Mouse (Mus musculus) kidney, adult 18-20 months (tissue): ENCODE measurements around the gene Hsph1.

Experiments
- DNase-seq: peaks from one replicate; pipeline ENCODE4 v3.0.0; 2021

Hsph1 gene

DNA sequence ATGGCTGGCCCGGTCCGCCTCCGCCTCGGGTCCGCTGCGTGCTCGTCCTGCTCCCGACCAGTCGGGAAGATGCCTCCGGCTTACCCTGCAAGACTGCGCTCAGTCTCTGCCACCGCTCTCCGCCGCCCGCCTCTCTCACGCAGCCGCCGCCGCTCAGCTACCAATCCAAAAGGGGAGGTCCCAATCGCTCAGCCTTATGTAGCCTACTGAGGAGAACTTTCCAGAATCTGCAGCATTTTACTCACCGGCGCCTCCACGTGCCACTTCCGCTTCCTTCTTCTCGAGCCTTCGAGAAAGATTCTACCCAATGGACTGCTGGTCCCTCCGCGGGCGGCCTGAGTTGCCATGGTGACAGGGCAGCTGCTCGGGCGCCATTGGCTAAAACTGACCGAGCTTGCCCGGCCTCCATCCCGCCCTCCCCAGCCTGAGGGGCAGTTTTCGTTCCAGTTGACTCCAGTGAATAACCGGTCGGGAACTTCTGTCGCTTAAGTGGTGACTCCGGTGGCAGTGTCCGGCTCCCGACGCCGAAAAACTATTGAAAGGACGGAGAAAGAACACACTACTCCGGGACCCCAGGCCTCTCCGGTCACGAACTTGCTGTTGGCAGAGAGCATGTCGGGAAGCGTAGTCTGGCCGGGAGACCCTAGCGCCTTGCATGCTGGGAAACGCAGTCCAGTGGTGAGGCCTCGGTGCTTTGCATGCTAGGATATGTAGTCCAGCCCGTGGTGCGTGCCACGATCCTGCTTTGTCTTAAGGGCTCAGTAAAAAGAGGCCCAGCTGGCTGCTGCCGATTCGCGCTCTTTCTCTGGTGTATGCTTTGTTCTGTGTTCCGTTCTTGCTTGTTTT lies at the start of gene Hsph1:
Gene Hsph1 (minus strand): TSS at position 302 of the 846 bp plus-strand sequence.
- peak; percentile 98 for DNase-seq

DNA sequence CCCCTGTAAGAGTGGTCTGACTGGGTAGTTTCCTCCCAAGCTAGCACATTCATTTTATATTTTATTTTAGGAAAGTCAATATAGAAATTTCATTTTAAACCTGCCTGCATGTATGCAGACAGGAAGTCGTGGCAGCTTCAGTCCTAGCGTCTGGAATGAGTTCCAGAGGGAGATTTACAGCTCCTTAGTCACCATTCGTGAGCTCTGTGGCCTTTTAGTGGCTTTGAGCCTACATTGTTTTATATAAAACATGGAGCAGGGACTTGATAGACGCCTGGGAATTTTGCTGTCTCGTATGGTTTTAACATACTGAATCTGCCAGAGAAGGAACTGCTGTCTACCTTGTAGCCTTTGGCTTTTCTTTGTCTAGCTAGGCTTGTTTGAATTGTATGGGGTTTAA lies 44.8 kb upstream of the Hsph1 start:
- no peak for DNase-seq

DNA sequence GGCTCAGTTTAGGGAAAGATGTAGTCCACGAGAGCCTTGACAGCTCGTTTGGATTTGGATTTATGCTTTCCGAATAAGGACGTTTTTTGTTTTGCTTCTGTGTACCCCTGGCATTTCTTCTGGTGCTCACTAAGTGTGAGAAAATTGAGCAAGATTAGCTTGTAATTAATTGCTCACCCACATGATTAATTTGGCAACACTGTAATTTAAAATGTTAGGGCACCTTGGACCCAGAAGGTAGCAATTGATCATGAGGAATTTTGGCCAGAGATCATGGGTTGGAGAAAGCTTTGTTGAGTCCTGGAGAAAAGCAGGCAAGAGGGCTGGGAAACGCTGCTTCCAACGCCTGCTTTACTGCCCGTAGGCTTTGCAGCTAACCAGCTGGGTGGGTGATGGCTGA lies 43.7 kb upstream of the Hsph1 start:
- no peak for DNase-seq

DNA sequence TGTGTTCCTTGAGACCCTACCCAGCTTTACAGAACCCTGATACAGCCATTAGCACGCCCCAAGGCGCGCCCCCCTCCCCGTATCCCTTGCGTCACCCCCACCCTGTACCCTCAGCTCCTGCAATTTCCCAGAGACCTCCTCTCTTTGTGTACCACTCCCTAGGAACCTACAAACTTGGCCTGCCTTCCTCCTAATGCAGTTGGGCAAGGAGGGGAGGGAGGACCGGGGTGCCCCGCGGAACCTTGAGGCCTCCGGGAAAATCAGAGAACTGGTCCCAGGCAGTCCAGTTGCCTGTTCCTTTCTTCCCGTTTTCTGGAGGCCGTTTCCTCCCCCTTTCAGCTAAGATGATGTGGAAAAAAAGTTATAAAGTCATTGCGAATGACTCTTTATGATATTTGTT lies 43.2 kb upstream of the Hsph1 start:
- DNase-seq, result peak; percentile 9

DNA sequence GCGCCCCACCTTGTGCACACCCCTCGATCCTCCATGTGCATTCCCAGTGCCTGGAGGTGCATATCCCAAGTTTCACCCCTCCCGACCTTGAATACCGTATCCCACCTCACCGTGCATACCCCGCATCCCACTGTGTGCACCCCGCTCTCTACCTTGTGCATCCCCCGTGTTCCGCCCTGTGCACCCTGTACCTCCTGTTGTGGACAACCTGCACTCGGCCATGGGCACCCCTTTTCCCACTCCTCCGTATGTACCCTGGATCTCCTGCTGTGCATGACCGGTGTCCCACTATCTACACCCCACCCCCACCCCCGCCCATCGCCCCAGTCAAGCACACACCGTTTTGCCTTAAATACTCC lies 42.8 kb upstream of the Hsph1 start:
- no peak for DNase-seq

DNA sequence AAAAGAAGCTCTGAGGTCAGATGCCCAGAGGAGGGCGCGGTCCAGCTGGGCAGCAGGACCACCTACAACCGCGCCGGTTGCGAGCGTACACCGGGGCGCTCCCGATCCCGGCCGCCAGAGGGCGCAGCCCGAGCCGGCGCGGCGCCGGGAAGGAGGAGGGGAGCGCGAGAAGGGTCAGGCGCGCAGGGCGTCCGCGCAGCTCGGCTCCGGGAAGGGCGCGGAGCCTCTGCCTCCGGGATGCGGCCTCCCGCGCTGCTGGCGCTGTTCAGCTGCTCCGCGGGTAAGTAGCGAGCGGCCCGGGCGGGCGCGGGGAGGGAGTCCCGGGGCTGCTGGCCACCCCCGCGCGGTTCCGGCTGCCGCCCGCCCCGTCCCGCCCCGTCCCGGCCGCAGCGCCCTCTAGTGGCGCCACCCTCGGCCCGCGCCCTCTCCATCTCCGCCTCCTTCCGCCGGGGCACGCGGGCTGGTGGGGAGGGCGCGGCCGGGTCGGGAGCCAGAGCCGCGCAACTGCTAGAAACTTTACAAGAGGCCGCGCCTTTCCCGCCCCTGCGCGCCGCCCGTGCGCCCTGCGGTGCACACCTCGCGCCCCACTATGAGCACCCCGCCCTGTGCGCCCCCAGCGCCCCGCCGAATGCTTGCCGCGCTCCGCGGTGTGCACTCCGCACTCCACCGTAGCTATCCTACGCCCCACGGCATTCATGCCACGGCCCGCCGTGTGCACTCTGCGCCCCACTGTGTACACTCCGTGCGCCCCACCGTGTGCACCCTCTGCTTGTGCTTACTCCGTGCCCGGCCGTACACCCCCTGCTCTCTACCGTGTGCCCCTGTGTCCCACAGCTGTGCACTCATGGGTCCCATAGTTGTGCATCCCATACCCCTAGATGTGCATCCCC lies 42.2 kb upstream of the Hsph1 start, which contains the start of gene B3glct:
Gene B3glct (plus strand): TSS at position 131 of the 890 bp plus-strand sequence.
- peak; percentile 90 for DNase-seq

DNA sequence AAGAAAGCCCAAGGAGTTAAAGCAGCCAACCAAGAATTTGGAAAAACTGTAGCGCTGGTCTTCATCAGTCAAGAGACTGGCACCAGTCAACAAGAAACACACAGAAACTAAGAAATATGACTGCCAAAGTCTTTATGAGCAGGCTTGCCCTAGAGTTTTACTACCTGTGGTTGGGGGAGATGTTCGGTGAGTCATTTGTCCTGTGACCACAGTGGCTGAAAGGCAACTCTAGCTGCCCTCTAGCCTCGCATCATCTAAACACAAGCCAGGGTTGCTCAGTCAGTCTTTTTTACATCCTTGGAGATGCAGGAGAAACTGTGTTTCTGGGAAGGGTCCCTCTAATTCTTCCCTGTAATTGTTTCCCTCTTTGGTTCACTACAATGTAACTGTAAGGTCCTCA lies 41.0 kb upstream of the Hsph1 start:
- no peak for DNase-seq

DNA sequence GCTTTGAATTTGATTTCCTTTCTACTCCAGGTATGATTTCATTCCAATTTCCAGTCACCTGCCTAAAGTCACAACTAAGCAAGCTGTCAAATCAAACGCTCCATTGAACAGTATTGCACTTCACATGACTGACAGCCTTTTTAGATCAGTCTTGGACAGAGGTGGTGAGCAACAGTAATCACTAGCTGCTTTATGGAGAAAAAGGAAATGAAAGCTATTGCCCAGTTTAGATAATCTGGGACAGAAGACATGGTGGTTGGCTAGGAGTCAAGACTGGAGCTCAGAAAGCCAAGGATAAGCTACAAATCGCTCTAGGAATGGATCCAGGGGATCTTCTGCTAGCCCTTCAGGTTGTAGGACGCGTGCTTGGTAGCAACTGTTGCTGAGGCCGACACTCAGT lies 27.2 kb upstream of the Hsph1 start:
- no peak for DNase-seq

DNA sequence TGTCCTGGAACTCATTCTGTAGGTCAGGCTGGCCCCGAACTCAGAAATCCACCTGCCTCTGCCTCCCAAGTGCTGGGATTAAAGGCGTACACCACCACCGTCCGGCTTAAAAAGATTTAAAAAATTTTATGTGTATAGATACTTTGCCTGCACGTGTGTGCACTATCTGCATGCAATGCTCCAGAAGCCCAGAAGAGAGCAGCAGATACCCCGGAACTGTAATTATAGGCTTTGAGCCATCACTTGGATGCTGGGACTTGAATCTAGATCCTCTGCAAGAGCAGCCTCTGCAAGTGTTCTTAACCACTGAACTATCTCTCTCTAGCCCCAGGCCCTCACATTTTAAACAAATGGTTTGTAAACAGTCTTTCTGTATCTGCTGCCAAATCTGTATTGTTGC lies 26.8 kb upstream of the Hsph1 start:
- DNase-seq, result no peak

DNA sequence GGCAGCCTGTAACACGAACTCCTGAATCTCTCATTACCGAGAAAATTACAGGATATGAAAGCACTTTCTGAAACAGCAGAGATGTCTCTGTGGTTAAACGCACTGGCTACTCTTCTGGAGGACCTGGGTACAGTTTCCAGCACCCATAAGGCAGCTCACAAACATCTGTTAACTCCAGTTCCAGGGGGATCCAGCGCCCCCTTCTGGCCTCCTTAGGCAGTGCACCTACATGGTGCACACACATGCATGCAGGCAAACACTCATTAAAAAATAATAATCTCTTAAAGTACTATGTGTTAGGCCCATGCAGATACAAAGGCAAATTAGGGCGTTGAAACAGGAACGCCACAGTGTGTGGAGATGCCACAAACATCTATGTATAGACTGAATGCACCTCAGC lies 25.3 kb upstream of the Hsph1 start:
- no peak for DNase-seq

DNA sequence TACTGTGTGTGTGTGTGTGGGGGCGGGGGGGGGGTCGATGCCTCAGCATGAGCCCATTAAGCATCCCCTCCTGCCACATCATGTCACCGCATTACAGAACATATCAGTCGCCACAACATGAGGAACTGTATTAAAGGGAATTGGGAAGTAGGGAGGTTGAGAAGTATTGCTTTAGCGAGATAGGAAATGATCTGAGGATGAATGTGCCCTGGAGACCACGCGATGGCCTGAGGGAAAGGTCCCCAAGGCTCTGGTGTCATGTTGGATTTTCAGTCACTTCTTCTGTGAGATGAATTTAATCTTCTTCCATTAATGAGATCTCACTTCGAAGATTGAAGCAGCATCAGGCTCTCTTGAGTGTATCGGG lies 23.2 kb upstream of the Hsph1 start:
- DNase-seq, result no peak

DNA sequence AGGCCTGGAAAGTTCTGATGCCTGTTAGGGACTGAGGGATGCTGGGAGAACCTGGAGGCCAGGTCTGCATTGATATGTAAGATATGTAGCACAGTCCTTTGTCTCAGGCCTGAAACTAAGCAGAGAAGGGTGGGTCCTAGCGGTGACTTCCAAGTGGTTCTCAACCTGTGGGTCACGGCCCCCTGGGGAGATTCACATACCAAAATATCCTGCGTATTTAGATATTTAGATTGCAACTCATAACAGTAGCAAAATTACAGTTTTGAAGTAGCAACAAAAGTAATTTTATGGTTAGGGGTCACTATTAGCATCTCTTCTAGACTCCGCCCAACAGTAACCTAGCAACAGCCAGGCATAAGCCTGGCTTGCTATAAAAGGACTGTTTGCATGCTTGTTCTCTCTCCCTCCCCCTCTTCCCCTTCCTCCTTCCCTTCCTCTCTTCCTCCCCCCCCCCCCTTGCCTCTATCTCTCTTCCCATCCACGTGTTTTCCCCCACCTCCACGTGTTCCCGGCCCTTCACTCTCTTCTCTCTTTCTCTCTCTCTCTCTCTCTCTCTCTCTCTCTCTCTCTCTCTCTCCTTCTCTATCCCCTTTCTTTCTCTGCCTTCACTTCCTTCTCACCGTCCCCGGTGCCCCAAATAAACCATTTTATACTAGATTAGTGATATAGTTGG lies 22.7 kb upstream of the Hsph1 start:
- DNase-seq, result no peak

DNA sequence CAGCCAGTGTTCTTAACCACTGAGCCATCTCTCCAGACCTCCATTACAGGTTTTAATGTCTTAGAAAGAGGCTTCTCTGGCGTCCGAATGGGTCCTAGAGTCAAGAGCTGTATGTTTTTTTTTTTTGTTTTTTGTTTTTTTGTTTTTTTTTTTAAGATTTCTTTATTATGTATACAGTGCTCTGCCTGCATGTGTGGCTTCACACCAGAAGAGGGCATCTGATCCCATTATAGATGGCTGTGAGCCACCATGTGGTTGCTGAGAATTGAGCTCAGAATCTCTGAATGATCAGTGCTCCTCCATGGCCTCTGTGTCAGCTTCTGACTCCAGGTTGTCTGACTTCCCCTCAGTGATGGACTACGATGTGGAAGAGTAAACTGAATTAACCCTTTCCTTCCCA lies 21.8 kb upstream of the Hsph1 start:
- no peak for DNase-seq

DNA sequence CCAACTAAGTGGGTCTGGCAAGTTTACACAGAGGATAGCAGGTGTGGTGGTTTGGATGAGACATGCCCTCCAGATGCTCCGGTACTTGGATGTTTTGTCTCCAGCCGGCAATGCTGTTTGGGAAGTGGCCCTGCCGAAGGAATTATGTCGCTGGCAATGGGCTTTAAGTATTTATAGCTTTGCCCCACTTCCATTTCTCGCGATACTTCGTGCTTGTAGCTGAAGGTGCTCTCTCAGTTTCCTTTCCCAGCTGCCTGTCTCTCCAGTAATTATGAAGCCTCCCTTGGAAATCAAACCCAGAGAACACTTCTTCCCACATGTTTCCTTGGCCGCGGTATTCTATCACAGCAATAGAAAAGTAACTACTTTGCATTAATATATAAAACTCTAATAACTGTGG lies 19.5 kb upstream of the Hsph1 start:
- DNase-seq, result no peak

DNA sequence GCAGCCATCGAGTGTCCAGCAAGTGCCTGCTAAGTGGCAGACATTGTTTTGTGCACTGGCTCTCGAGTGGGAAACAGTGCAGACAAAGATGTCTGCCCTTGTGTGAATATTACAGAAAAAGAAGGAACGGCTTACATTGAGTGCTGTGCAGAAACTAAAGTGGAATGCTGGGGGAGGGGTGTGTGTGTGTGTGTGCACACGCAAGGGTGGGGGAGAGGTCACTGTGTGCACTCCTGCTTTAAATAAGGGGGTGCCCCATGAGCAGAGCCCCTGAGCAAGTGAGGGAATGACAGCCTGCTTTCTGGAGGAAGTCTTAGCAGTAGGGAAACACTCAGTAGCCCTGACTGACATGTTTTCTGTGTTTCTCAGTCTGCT lies 14.0 kb upstream of the Hsph1 start:
- no peak for DNase-seq

DNA sequence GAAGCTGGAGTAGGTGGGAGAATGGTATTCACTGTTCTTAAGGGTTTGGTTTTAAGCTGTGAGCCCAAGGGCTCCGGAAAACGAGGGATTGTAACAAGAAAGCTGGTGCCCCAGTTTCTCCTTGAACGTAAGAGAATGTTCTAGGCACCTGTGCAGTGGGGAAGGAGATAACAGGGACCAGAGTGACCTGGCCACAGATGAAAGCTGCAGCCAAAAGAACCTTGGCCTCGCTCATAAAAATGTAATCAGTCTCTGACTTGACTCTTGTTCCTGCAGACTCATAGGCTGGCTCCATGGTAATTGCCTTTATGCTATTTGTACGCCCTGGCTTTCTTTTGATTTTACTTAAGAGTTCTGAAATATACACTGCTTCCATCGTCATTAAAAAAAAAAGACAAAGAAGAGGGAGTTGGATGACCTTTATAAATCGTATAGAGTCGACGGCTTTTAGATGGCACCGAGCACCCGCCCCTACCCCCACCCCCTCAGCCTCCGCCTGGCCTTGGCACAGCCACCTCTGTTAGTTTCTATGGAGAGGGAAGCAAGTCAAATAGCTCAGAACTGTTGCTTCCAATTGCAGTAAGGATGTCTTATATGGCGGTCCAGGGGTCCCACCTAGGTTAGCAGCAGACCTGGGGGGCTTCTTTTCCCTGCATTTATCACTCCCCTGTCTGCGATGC lies 13.5 kb upstream of the Hsph1 start:
- DNase-seq, result no peak

DNA sequence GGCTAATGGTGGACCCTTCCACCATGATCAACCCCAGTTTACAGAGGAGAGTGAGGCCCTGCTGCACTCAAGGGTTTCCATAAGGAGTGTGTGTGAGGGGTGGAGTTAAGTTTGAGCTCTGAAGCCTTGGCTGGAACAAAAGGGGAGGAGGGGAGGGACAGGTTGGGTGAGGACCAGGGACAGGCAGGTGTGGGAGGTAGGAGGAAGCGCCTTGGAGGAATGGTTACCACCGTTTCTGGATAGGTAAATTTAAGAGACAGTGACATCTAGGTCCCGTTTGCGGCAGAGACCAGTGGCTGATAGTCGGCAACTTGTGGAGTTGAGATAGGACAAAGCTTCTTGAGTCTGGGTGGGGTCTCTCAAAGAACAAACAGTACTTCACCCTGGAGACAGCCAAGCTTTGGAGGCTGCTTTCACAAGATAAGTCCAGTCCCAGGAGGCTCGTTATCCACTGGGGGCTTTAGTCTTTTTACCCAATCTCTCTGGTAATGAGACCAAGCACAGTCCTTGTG lies 12.8 kb upstream of the Hsph1 start:
- no peak for DNase-seq

DNA sequence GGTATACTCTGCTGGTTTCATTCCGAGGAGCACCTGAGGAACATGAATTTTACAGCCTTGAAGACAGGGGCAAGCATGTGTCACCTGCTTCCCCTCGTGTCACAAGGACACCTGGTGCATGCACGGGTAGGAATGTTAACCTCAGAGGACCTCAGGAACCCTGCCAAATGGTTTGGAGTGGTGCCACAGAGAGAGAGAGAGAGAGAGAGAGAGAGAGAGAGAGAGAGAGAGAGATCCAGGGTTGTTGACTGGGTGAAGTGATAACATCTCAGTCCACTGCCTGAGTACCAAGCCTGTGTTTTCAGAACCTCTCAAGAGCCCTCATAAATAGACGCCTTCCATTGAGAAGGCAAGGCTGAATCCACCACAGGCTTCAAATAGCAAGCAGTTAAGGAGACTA lies 12.0 kb upstream of the Hsph1 start:
- peak; percentile 37 for DNase-seq

DNA sequence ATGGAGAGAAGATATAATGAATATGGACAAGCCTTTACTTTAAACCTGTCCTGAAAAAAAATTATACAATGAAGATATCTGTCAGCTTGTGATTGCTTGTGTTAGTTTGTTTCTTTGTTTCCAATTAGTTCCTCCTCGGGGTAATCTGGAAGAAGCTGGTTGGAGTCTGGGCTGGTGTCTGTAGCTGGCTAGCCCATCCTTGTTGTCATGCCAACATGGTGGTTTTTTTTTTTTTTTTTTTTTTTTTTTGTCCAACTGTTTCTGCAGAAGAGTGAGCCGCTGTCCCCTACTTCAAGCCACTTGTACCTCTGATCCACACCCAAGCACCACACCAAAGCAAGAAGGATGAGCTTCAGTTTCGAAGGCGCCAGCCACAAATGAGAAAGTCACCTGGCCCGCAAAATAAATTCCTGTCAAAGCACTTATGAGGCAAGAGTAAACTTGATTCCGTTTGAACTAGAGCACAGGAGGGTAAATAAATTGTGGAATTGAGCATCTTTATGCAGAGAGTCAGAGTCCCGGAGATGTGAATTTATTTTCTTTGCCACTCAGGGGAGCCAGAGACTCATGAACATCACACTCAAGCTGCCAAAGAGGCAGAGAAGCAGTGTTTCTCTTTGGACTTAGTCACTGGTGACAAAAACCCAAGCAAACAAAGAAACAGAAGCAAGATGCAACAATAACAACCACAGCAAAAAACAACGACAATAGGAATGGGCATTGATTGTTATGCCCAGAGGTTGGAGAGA lies 11.4 kb upstream of the Hsph1 start:
- no peak for DNase-seq

DNA sequence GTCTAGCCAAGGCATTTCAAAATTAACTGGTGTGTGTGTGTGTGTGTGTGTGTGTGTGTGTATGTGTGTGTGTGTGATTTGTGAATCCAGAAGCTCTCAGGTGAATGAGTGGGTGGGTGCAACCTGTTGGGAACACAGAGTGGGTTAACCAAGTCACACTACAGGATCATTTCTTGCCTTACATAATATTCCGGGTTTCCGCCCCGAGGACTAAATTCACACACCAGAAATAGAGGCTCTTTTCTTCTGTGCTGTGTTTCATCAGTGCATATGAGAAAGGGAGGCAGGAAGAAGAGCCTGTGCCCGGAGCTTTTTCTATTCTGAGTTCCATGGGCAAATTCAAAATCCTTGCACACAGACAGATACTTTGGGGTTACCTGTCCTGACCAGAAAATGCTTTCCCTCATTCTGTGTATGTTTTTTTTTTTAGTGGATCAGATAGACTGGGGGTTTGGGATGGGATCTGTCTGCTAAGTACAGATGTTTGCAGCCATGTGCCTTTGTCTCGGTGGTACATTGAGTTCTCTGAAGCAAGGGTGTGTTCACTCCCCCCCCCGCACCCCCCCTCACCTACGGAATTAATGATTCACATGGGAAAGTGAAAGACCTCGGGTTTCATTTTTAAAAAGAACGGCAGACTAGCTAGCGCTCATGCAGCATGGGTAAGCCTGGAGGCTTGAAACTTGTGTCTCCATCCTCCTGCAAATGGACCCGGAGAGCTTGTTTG lies 6.8 kb upstream of the Hsph1 start:
- no peak for DNase-seq

DNA sequence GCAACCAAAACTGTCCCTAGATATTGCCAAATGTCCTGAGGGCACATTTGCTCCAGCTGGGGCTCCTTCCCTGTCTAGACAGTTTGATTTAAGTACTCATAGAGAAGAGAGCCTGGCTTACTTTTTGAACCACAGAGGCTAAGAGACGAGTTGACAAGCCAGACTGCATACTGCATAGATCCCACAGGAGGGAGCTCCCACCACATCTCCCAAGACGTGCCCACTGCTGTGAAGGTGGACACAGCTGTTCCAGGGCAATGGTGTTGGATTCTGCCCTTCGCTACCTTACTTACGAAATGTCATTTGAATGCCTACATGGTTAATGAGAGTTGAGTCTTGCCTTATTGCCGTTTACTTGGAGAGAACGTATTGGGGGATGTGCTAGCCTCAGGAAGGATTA lies 6.2 kb upstream of the Hsph1 start:
- DNase-seq, result no peak
